Mouse (Mus musculus): ENCODE measurements at regions not wholly inside any gene's neighbourhood (a gene's known extent, or its start where the extent isn't known, plus 50 kb on each side); places are given as distances from the start of the nearest gene placed in this dataset.

- no peak for DNase-seq (ENCODE audit: low spot score in 2 of 2)
These were observed 154.7 kb upstream of the Mpped2 start for GRCm38 (mm10) chr2:106538329-106538728.

GRCm38 (mm10) chr2:106540176-106540575, 152.9 kb upstream of the Mpped2 start:
- no peak for DNase-seq (ENCODE audit: low spot score in 2 of 2)

- DNase-seq (ENCODE audit: low spot score in 2 of 2), result no peak
These were observed 146.0 kb upstream of the Mpped2 start for GRCm38 (mm10) chr2:106547117-106547516.

GRCm38 (mm10) chr2:106553666-106554065, 139.4 kb upstream of the Mpped2 start:
- no peak for DNase-seq (ENCODE audit: low spot score in 2 of 2)

- DNase-seq (ENCODE audit: low spot score in 2 of 2), result no peak
These were observed 131.4 kb upstream of the Mpped2 start for GRCm38 (mm10) chr2:106561571-106562090.

- DNase-seq (ENCODE audit: low spot score in 2 of 2), result no peak
These were observed 122.8 kb upstream of the Mpped2 start for GRCm38 (mm10) chr2:106570226-106570625.

- DNase-seq (ENCODE audit: low spot score in 2 of 2), result no peak
These were observed 121.7 kb upstream of the Mpped2 start for GRCm38 (mm10) chr2:106571346-106571745.

GRCm38 (mm10) chr2:106571913-106572312, 121.2 kb upstream of the Mpped2 start:
- DNase-seq (ENCODE audit: low spot score in 2 of 2), result no peak

- DNase-seq (ENCODE audit: low spot score in 2 of 2), result no peak
These were observed 116.2 kb upstream of the Mpped2 start for GRCm38 (mm10) chr2:106576746-106577323.

GRCm38 (mm10) chr2:106578062-106578461, 115.0 kb upstream of the Mpped2 start:
- DNase-seq (ENCODE audit: low spot score in 2 of 2), result no peak

- no peak for DNase-seq (ENCODE audit: low spot score in 2 of 2)
These were observed 112.4 kb upstream of the Mpped2 start for GRCm38 (mm10) chr2:106580663-106581062.

- DNase-seq (ENCODE audit: low spot score in 2 of 2), result no peak
These were observed 71.8 kb upstream of the Mpped2 start for GRCm38 (mm10) chr2:106621251-106621650.

GRCm38 (mm10) chr2:106622326-106622725, 70.7 kb upstream of the Mpped2 start:
- DNase-seq (ENCODE audit: low spot score in 2 of 2), result no peak

GRCm38 (mm10) chr2:106623680-106624079, 69.4 kb upstream of the Mpped2 start:
- no peak for DNase-seq (ENCODE audit: low spot score in 2 of 2)

- DNase-seq (ENCODE audit: low spot score in 2 of 2), result no peak
These were observed 61.1 kb upstream of the Mpped2 start for GRCm38 (mm10) chr2:106631986-106632385.

Measured in right cerebral cortex, adult 2 months (tissue).